Mouse (Mus musculus): ENCODE data around the gene Dnajc5g. TPM values are rescaled to one million over a fixed set of nuclear protein-coding genes. Genes with fewer than 3 reads are reported as not detected.

The Dnajc5g gene
- polyA plus RNA-seq, 1 experiment from 2014 or later: not detected

GRCm38 (mm10) chr5:31116912-31117311 is 10.8 kb downstream of the Dnajc5g start:
- Histone ChIP-seq H3K9ac (replicated peaks) (no peak overlapping the region), H3K27ac (ENCODE audit: low read depth) (no peak overlapping the region), H3K36me3 (replicated peaks; ENCODE audit: insufficient read depth, low read length) (no peaks in the 10 kb centered on the region), H3K4me2 (ENCODE audit: low read depth, low read length) (no peak overlapping the region), H3K9me3 (ENCODE audit: low read length) (no peaks in the 10 kb centered on the region), H3K27me3 (ENCODE audit: insufficient read depth, low read length) (0 out of 2 replicates have a peak, but pooled peaks cover 4% of the 10 kb centered on the region), H3K4me3 (ENCODE audit: low read depth, low read length) (no peak overlapping the region), H3K4me1 (ENCODE audit: insufficient read depth) (no peaks in the 10 kb centered on the region)
- no peak for ATAC-seq
- WGBS (ENCODE audit: insufficient replicate concordance): 25% methylated on average over 10 of the region's 10 CpGs
- DNase-seq: no peak
- TF ChIP-seq CTCF (IDR thresholded peaks at IDR 0.05; ENCODE audit: low read depth) (no peak), EP300 (IDR thresholded peaks at IDR 0.05; ENCODE audit: low read depth) (no peak)

- no peak overlapping the region for H3K27ac ChIP-seq (ENCODE audit: low read depth)
- no peaks in the 10 kb centered on the region for H3K9me3 ChIP-seq (ENCODE audit: low read length)
- H3K4me3 ChIP-seq (ENCODE audit: low read depth, low read length): no peak overlapping the region
- TF ChIP-seq CTCF (IDR thresholded peaks at IDR 0.05; ENCODE audit: low read depth): no peak
- TF ChIP-seq EP300 (IDR thresholded peaks at IDR 0.05; ENCODE audit: low read depth): no peak
- no peaks in the 10 kb centered on the region for H3K4me1 ChIP-seq (ENCODE audit: insufficient read depth)
- ATAC-seq: no peak
- no peak overlapping the region for H3K4me2 ChIP-seq (ENCODE audit: low read depth, low read length)
- no peaks in the 10 kb centered on the region for H3K36me3 ChIP-seq (replicated peaks; ENCODE audit: insufficient read depth, low read length)
- no peak overlapping the region for H3K9ac ChIP-seq (replicated peaks)
- DNase-seq: no peak
- H3K27me3 ChIP-seq (ENCODE audit: insufficient read depth, low read length): 0 out of 2 replicates have a peak, but pooled peaks cover 4% of the 10 kb centered on the region
- WGBS (ENCODE audit: insufficient replicate concordance): 48% methylated on average over 8 of the region's 8 CpGs
Observed at GRCm38 (mm10) chr5:31121111-31121510, 15.0 kb downstream of the Dnajc5g start.

- DNase-seq (no peak), ATAC-seq (no peak)
- Histone ChIP-seq H3K36me3 (replicated peaks; ENCODE audit: insufficient read depth, low read length) (no peaks in the 10 kb centered on the region), H3K4me2 (ENCODE audit: low read depth, low read length) (no peak overlapping the region), H3K9me3 (ENCODE audit: low read length) (no peaks in the 10 kb centered on the region), H3K4me3 (ENCODE audit: low read depth, low read length) (no peak overlapping the region), H3K9ac (replicated peaks) (no peak overlapping the region), H3K4me1 (ENCODE audit: insufficient read depth) (no peaks in the 10 kb centered on the region), H3K27me3 (ENCODE audit: insufficient read depth, low read length) (no peaks in the 10 kb centered on the region), H3K27ac (ENCODE audit: low read depth) (no peak overlapping the region)
- 55% methylated on average over 2 of the region's 2 CpGs for WGBS (ENCODE audit: insufficient replicate concordance)
- TF ChIP-seq EP300 (IDR thresholded peaks at IDR 0.05; ENCODE audit: low read depth): no peak
- no peak for TF ChIP-seq CTCF (IDR thresholded peaks at IDR 0.05; ENCODE audit: low read depth)
Observed at GRCm38 (mm10) chr5:31123481-31123880, 17.4 kb downstream of the Dnajc5g start.

- ATAC-seq: no peak
- WGBS (ENCODE audit: insufficient replicate concordance): 27% methylated on average over 5 of the region's 5 CpGs
- Histone ChIP-seq H3K36me3 (replicated peaks; ENCODE audit: insufficient read depth, low read length) (no peaks in the 10 kb centered on the region), H3K4me1 (ENCODE audit: insufficient read depth) (no peaks in the 10 kb centered on the region), H3K4me3 (ENCODE audit: low read depth, low read length) (no peak overlapping the region), H3K27ac (ENCODE audit: low read depth) (no peak overlapping the region), H3K4me2 (ENCODE audit: low read depth, low read length) (no peak overlapping the region), H3K9ac (replicated peaks) (no peak overlapping the region), H3K9me3 (ENCODE audit: low read length) (no peaks in the 10 kb centered on the region), H3K27me3 (ENCODE audit: insufficient read depth, low read length) (no peaks in the 10 kb centered on the region)
- no peak for DNase-seq
- TF ChIP-seq EP300 (IDR thresholded peaks at IDR 0.05; ENCODE audit: low read depth) (no peak), CTCF (IDR thresholded peaks at IDR 0.05; ENCODE audit: low read depth) (no peak)
Observed at GRCm38 (mm10) chr5:31126050-31126449, 20.0 kb downstream of the Dnajc5g start.

- Histone ChIP-seq H3K9me3 (ENCODE audit: low read length) (no peaks in the 10 kb centered on the region), H3K27me3 (ENCODE audit: insufficient read depth, low read length) (peaks cover 54% of the 10 kb centered on the region), H3K36me3 (replicated peaks; ENCODE audit: insufficient read depth, low read length) (no peaks in the 10 kb centered on the region), H3K4me3 (ENCODE audit: low read depth, low read length) (no peak overlapping the region), H3K4me2 (ENCODE audit: low read depth, low read length) (no peak overlapping the region), H3K9ac (replicated peaks) (no peak overlapping the region), H3K27ac (ENCODE audit: low read depth) (no peak overlapping the region), H3K4me1 (ENCODE audit: insufficient read depth) (0 out of 2 replicates have a peak, but pooled peaks cover 4% of the 10 kb centered on the region)
- DNase-seq (no peak), ATAC-seq (no peak)
- WGBS (ENCODE audit: insufficient replicate concordance): 4% methylated on average over 33 of the region's 33 CpGs
- TF ChIP-seq CTCF (IDR thresholded peaks at IDR 0.05; ENCODE audit: low read depth) (no peak), EP300 (IDR thresholded peaks at IDR 0.05; ENCODE audit: low read depth) (no peak)
Observed at GRCm38 (mm10) chr5:31136730-31137424, 30.8 kb downstream of the Dnajc5g start.

GRCm38 (mm10) chr5:31137658-31138057 is 31.6 kb downstream of the Dnajc5g start:
- Histone ChIP-seq H3K4me1 (ENCODE audit: insufficient read depth) (0 out of 2 replicates have a peak, but pooled peaks cover 4% of the 10 kb centered on the region), H3K27me3 (ENCODE audit: insufficient read depth, low read length) (peaks cover 54% of the 10 kb centered on the region), H3K4me2 (ENCODE audit: low read depth, low read length) (no peak overlapping the region), H3K9ac (replicated peaks) (no peak overlapping the region), H3K9me3 (ENCODE audit: low read length) (no peaks in the 10 kb centered on the region), H3K4me3 (ENCODE audit: low read depth, low read length) (no peak overlapping the region), H3K36me3 (replicated peaks; ENCODE audit: insufficient read depth, low read length) (no peaks in the 10 kb centered on the region), H3K27ac (ENCODE audit: low read depth) (no peak overlapping the region)
- no peak for TF ChIP-seq CTCF (IDR thresholded peaks at IDR 0.05; ENCODE audit: low read depth)
- TF ChIP-seq EP300 (IDR thresholded peaks at IDR 0.05; ENCODE audit: low read depth): no peak
- no peak for DNase-seq
- no peak for ATAC-seq
- 4% methylated on average over 13 of the region's 13 CpGs for WGBS (ENCODE audit: insufficient replicate concordance)

Measured in liver, postnatal 0 days (tissue).